Mouse (Mus musculus): Measurements from ENCODE around the gene Gria1.

Gene Gria1

GRCm38 (mm10) chr11:57176552-57176951, 165.4 kb downstream of the Gria1 start:
- no peak for DNase-seq (ENCODE audit: low spot score)

- DNase-seq (ENCODE audit: low spot score) = no peak
Observed at GRCm38 (mm10) chr11:57184216-57184615, 173.0 kb downstream of the Gria1 start.

GRCm38 (mm10) chr11:57185110-57185509, 173.9 kb downstream of the Gria1 start:
- no peak for DNase-seq (ENCODE audit: low spot score)

GRCm38 (mm10) chr11:57189391-57189790, 178.2 kb downstream of the Gria1 start:
- DNase-seq (ENCODE audit: low spot score) = no peak

- no peak for DNase-seq (ENCODE audit: low spot score)
Observed at GRCm38 (mm10) chr11:57194746-57195145, 183.6 kb downstream of the Gria1 start.

GRCm38 (mm10) chr11:57201245-57201976, 190.2 kb downstream of the Gria1 start:
- no peak for DNase-seq (ENCODE audit: low spot score)

- no peak for DNase-seq (ENCODE audit: low spot score)
Observed at GRCm38 (mm10) chr11:57204371-57204770, 193.2 kb downstream of the Gria1 start.

GRCm38 (mm10) chr11:57207260-57207659, 196.1 kb downstream of the Gria1 start:
- DNase-seq (ENCODE audit: low spot score) = no peak

GRCm38 (mm10) chr11:57214079-57214478, 202.9 kb downstream of the Gria1 start:
- DNase-seq (ENCODE audit: low spot score) = no peak

GRCm38 (mm10) chr11:57214583-57214982, 203.4 kb downstream of the Gria1 start:
- no peak for DNase-seq (ENCODE audit: low spot score)

GRCm38 (mm10) chr11:57222797-57223569, 211.8 kb downstream of the Gria1 start:
- DNase-seq (ENCODE audit: low spot score) = no peak

- DNase-seq (ENCODE audit: low spot score) = no peak
Observed at GRCm38 (mm10) chr11:57235446-57235845, 224.3 kb downstream of the Gria1 start.

GRCm38 (mm10) chr11:57236431-57236830, 225.2 kb downstream of the Gria1 start:
- no peak for DNase-seq (ENCODE audit: low spot score)

GRCm38 (mm10) chr11:57239758-57240157, 228.6 kb downstream of the Gria1 start:
- no peak for DNase-seq (ENCODE audit: low spot score)

- no peak for DNase-seq (ENCODE audit: low spot score)
Observed at GRCm38 (mm10) chr11:57243835-57244234, 232.6 kb downstream of the Gria1 start.

GRCm38 (mm10) chr11:57244543-57244942, 233.4 kb downstream of the Gria1 start:
- no peak for DNase-seq (ENCODE audit: low spot score)

- DNase-seq (ENCODE audit: low spot score) = no peak
Observed at GRCm38 (mm10) chr11:57248870-57249269, 237.7 kb downstream of the Gria1 start.

GRCm38 (mm10) chr11:57250129-57250528, 238.9 kb downstream of the Gria1 start:
- DNase-seq (ENCODE audit: low spot score) = no peak

- no peak for DNase-seq (ENCODE audit: low spot score)
Observed at GRCm38 (mm10) chr11:57271687-57272086, 260.5 kb downstream of the Gria1 start.

GRCm38 (mm10) chr11:57274687-57275086, 263.5 kb downstream of the Gria1 start:
- DNase-seq (ENCODE audit: low spot score) = no peak

- no peak for DNase-seq (ENCODE audit: low spot score)
Observed at GRCm38 (mm10) chr11:57278056-57278455, 266.9 kb downstream of the Gria1 start.

GRCm38 (mm10) chr11:57286119-57286518, 274.9 kb downstream of the Gria1 start:
- DNase-seq (ENCODE audit: low spot score) = no peak

- DNase-seq (ENCODE audit: low spot score) = no peak
Observed at GRCm38 (mm10) chr11:57297376-57297775, 286.2 kb downstream of the Gria1 start.

Measured in urinary bladder, postnatal 25 days (tissue).